Mouse (Mus musculus): ENCODE data around the gene Lpar1. TPM values are rescaled to one million over a fixed set of nuclear protein-coding genes. Genes with fewer than 3 reads are reported as not detected.

The Lpar1 gene
- polyA plus RNA-seq, 1 experiment from 2014 or later, result 253 TPM

GRCm38 (mm10) chr4:58401973-58402501, 151.7 kb downstream of the Lpar1 start:
- no peaks in the 10 kb centered on the region for H3K4me1 ChIP-seq (replicated peaks)
- no peaks in the 10 kb centered on the region for H3K9me3 ChIP-seq
- H3K27ac ChIP-seq, result no peak overlapping the region
- WGBS, result 85% methylated on average over 4 of the region's 4 CpGs
- H3K9ac ChIP-seq (replicated peaks), result no peak overlapping the region
- no peaks in the 10 kb centered on the region for H3K27me3 ChIP-seq
- no peaks in the 10 kb centered on the region for H3K36me3 ChIP-seq
- H3K4me3 ChIP-seq (replicated peaks), result no peak overlapping the region
- no peak for ATAC-seq (ENCODE audit: insufficient number of reproducible peaks, insufficient read depth, low FRiP score, low TSS enrichment, low read depth)
- no peak overlapping the region for H3K4me2 ChIP-seq

- 89% methylated on average over 12 of the region's 12 CpGs for WGBS
- no peaks in the 10 kb centered on the region for H3K9me3 ChIP-seq
- H3K27me3 ChIP-seq, result no peaks in the 10 kb centered on the region
- no peak overlapping the region for H3K4me3 ChIP-seq (replicated peaks)
- H3K4me2 ChIP-seq, result no peak overlapping the region
- H3K4me1 ChIP-seq (replicated peaks), result no peaks in the 10 kb centered on the region
- H3K27ac ChIP-seq, result no peak overlapping the region
- ATAC-seq (ENCODE audit: insufficient number of reproducible peaks, insufficient read depth, low FRiP score, low TSS enrichment, low read depth), result no peak
- H3K9ac ChIP-seq (replicated peaks), result no peak overlapping the region
- no peaks in the 10 kb centered on the region for H3K36me3 ChIP-seq
Measured at GRCm38 (mm10) chr4:58400861-58401341, 152.8 kb downstream of the Lpar1 start.

Small RNA genes lying within 50 kb of the gene (microRNA-seq; reads per million reads assigned to microRNA genes)
- 10.0 reads per million, percentile 25 among the genes with 10 or more reads in this experiment for gene Mir3095

Other genes with a start within 250 kb of the Lpar1 start
- 0.15 TPM in 1 of 2 replicates, not detected in the other for gene Olfr267, start 233.8 kb upstream of the Lpar1 start, polyA plus RNA-seq (2016; fragmentation: Nextera tagmentation; extraction: Ambion mirVana)